Mouse (Mus musculus): ENCODE results near the gene Ormdl3. TPM values are rescaled to one million over a fixed set of nuclear protein-coding genes. Genes with fewer than 3 reads are reported as not detected.
A peak's percentile ranks its signal among the peaks of the same experiment; 100 is the strongest.

Ormdl3 gene
- polyA plus RNA-seq, 1 experiment from 2014 or later, result 124 TPM

GRCm38 (mm10) chr11:98595021-98595420, 7.9 kb upstream of the Ormdl3 start:
- Histone ChIP-seq H3K9ac (ENCODE audit: low read depth, low read length) (no peak overlapping the region), H3K27ac (ENCODE audit: low read depth, low read length) (no peak overlapping the region), H3K9me3 (ENCODE audit: control insufficient read depth, low read length) (no peaks in the 10 kb centered on the region), H3K4me1 (ENCODE audit: control insufficient read depth, insufficient read depth, low read depth, low read length) (no peaks in the 10 kb centered on the region), H3K4me2 (ENCODE audit: low read length) (no peak overlapping the region), H3K4me3 (ENCODE audit: low read length) (no peak overlapping the region), H3K27me3 (replicated peaks; ENCODE audit: control insufficient read depth, insufficient read depth, low read length) (peaks cover 2% of the 10 kb centered on the region; the same call in 1 of the 2 replicates), H3K36me3 (ENCODE audit: control insufficient read depth, insufficient read depth, low read length) (no peaks in the 10 kb centered on the region)
- no peak for ATAC-seq
- 78% methylated on average over 6 of the region's 6 CpGs for WGBS

DNA sequence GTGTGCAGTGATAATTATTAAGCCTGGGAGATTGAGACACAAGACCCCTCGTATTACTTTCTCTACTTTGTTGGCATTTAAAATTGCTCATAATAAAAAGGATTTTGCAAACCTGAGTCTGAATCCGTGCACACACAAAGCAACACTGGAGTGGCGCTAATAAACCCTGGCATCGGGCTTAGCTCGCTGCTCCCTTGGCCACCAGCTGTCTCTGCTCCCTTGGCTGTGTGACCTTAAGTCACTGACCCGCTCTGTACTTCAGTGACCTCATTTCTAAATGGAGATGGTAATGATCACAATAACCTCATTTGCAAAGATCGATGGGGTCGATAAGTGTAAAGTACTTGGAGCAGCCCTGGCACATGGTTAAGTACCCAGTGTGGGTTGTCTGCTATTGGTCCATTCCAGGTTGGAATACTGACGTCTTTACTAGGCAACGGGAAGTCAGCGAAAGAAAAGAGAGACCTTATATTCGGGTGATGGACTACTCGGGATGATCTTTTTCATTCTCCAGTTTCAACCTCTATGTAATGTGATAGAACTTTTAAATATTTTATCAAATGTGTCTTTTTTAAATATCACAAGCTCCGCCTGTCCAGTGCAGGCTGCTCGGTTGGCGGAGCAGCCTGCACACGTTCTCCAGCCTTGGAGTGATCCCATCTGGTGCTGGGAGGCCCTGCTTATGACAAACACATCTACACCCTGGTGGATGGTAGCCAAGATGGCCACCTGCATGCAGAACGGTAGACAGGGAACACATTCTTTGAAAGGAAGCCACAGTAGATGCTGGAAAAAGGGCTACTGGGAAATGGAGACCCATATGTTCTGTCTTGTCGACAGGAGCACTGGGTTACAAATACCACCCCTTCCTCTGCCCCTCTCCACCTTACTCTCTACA, 3.6 kb upstream of the Ormdl3 start:
- no peak overlapping the region for H3K4me2 ChIP-seq (ENCODE audit: low read length)
- no peak for ATAC-seq
- WGBS, result 68% methylated on average over 19 of the region's 19 CpGs
- H3K9me3 ChIP-seq (ENCODE audit: control insufficient read depth, low read length), result no peaks in the 10 kb centered on the region
- H3K27me3 ChIP-seq (replicated peaks; ENCODE audit: control insufficient read depth, insufficient read depth, low read length), result no peaks in the 10 kb centered on the region; the same call in 1 of the 2 replicates
- no peak overlapping the region for H3K9ac ChIP-seq (ENCODE audit: low read depth, low read length)
- no peaks in the 10 kb centered on the region for H3K36me3 ChIP-seq (ENCODE audit: control insufficient read depth, insufficient read depth, low read length)
- no peak overlapping the region for H3K27ac ChIP-seq (ENCODE audit: low read depth, low read length)
- H3K4me3 ChIP-seq (ENCODE audit: low read length), result no peak overlapping the region
- peaks cover 12% of the 10 kb centered on the region for H3K4me1 ChIP-seq (ENCODE audit: control insufficient read depth, insufficient read depth, low read depth, low read length)

DNA sequence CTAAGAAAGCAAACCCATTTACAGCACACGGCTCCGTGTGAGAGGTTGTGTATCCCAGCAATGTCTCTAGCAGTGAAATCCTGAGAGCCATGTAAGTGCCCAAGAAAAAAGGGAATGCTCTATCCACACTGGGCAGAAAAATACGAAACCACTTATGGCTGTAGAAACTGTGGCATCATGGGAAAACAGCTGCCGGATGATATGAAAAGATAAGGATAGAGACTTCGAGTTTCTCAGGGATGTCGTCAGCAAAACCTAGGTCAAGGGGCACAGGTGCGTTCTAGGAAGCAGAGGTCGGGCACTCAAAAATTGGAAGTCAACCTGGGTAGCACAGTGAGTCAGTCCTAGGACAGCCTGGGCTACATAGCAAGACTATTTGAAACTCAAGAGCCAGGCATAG, 2.1 kb upstream of the Ormdl3 start:
- WGBS, result 88% methylated on average over 8 of the region's 8 CpGs
- ATAC-seq, result no peak
- Histone ChIP-seq H3K27me3 (replicated peaks; ENCODE audit: control insufficient read depth, insufficient read depth, low read length) (no peaks in the 10 kb centered on the region), H3K4me1 (ENCODE audit: control insufficient read depth, insufficient read depth, low read depth, low read length) (peaks cover 25% of the 10 kb centered on the region), H3K9me3 (ENCODE audit: control insufficient read depth, low read length) (no peaks in the 10 kb centered on the region), H3K4me3 (ENCODE audit: low read length) (no peak overlapping the region), H3K36me3 (ENCODE audit: control insufficient read depth, insufficient read depth, low read length) (no peaks in the 10 kb centered on the region), H3K4me2 (ENCODE audit: low read length) (no peak overlapping the region), H3K27ac (ENCODE audit: low read depth, low read length) (no peak overlapping the region), H3K9ac (ENCODE audit: low read depth, low read length) (no peak overlapping the region)

GRCm38 (mm10) chr11:98588833-98589281, 1.7 kb upstream of the Ormdl3 start:
- Histone ChIP-seq H3K9ac (ENCODE audit: low read depth, low read length) (no peak overlapping the region), H3K4me2 (ENCODE audit: low read length) (peak overlapping the region; percentile 95; the same call in 1 of the 2 replicates)
- 61% methylated on average over 6 of the region's 6 CpGs for WGBS

GRCm38 (mm10) chr11:98587684-98588546, 747 bp upstream of the Ormdl3 start:
- Histone ChIP-seq H3K9me3 (ENCODE audit: control insufficient read depth, low read length) (no peaks in the 10 kb centered on the region), H3K4me2 (ENCODE audit: low read length) (peak overlapping the region; percentile 95), H3K36me3 (ENCODE audit: control insufficient read depth, insufficient read depth, low read length) (peaks cover 3% of the 10 kb centered on the region), H3K4me1 (ENCODE audit: control insufficient read depth, insufficient read depth, low read depth, low read length) (peaks cover 25% of the 10 kb centered on the region), H3K27ac (ENCODE audit: low read depth, low read length) (peak overlapping the region; percentile 60), H3K4me3 (ENCODE audit: low read length) (peak overlapping the region; percentile 90), H3K9ac (ENCODE audit: low read depth, low read length) (peak overlapping the region; percentile 96), H3K27me3 (replicated peaks; ENCODE audit: control insufficient read depth, insufficient read depth, low read length) (no peaks in the 10 kb centered on the region)
- ATAC-seq, result peak; percentile 63
- 9% methylated on average over 20 of the region's 20 CpGs for WGBS

More at GRCm38 (mm10) chr11:98588833-98589281, 1.7 kb upstream of the Ormdl3 start:
- no peak overlapping the region for H3K4me3 ChIP-seq (ENCODE audit: low read length)
- H3K9me3 ChIP-seq (ENCODE audit: control insufficient read depth, low read length), result no peaks in the 10 kb centered on the region
- no peaks in the 10 kb centered on the region for H3K27me3 ChIP-seq (replicated peaks; ENCODE audit: control insufficient read depth, insufficient read depth, low read length)
- H3K36me3 ChIP-seq (ENCODE audit: control insufficient read depth, insufficient read depth, low read length), result no peaks in the 10 kb centered on the region
- no peak for ATAC-seq
- peaks cover 25% of the 10 kb centered on the region for H3K4me1 ChIP-seq (ENCODE audit: control insufficient read depth, insufficient read depth, low read depth, low read length)
- H3K27ac ChIP-seq (ENCODE audit: low read depth, low read length), result no peak overlapping the region

GRCm38 (mm10) chr11:98586087-98586891, 879 bp downstream of the Ormdl3 start:
- Histone ChIP-seq H3K9me3 (ENCODE audit: control insufficient read depth, low read length) (no peaks in the 10 kb centered on the region), H3K36me3 (ENCODE audit: control insufficient read depth, insufficient read depth, low read length) (peaks cover 12% of the 10 kb centered on the region)
- WGBS, result under 1% methylated on average over 22 of the region's 22 CpGs

GRCm38 (mm10) chr11:98584629-98585177, 2.5 kb downstream of the Ormdl3 start:
- Histone ChIP-seq H3K36me3 (ENCODE audit: control insufficient read depth, insufficient read depth, low read length) (peaks cover 12% of the 10 kb centered on the region), H3K9ac (ENCODE audit: low read depth, low read length) (no peak overlapping the region), H3K27me3 (replicated peaks; ENCODE audit: control insufficient read depth, insufficient read depth, low read length) (no peaks in the 10 kb centered on the region), H3K4me1 (ENCODE audit: control insufficient read depth, insufficient read depth, low read depth, low read length) (peaks cover 25% of the 10 kb centered on the region), H3K27ac (ENCODE audit: low read depth, low read length) (no peak overlapping the region), H3K4me2 (ENCODE audit: low read length) (no peak overlapping the region), H3K4me3 (ENCODE audit: low read length) (no peak overlapping the region), H3K9me3 (ENCODE audit: control insufficient read depth, low read length) (no peaks in the 10 kb centered on the region)
- 90% methylated on average over 6 of the region's 6 CpGs for WGBS
- ATAC-seq, result no peak

More at GRCm38 (mm10) chr11:98586087-98586891, 879 bp downstream of the Ormdl3 start:
- no peaks in the 10 kb centered on the region for H3K27me3 ChIP-seq (replicated peaks; ENCODE audit: control insufficient read depth, insufficient read depth, low read length)
- peak overlapping the region; percentile 90 for H3K4me3 ChIP-seq (ENCODE audit: low read length)
- H3K9ac ChIP-seq (ENCODE audit: low read depth, low read length), result peak overlapping the region; percentile 96
- ATAC-seq, result peak; percentile 50
- H3K4me1 ChIP-seq (ENCODE audit: control insufficient read depth, insufficient read depth, low read depth, low read length), result peaks cover 25% of the 10 kb centered on the region
- H3K4me2 ChIP-seq (ENCODE audit: low read length), result peak overlapping the region; percentile 95
- H3K27ac ChIP-seq (ENCODE audit: low read depth, low read length), result peak overlapping the region; percentile 86

DNA sequence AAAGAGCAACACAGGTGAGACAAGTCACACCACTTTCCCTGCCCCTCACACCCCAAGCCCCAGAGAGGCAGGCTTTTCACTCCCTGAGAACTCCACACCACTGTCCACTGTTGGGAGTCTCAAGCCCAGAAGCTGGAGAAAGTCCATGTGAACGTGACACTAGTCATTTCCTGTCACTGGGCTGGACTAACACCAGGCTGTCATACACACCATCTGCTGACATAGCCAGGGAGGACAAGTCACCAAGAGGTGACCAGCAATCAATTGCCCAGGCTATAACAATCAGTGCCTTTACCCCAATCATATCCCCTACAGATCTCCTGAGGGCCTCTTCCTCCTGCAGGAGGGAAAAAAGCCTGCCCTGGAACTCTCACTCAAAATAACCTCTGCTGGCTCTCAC, 3.0 kb downstream of the Ormdl3 start:
- Histone ChIP-seq H3K4me2 (ENCODE audit: low read length) (no peak overlapping the region), H3K9me3 (ENCODE audit: control insufficient read depth, low read length) (no peaks in the 10 kb centered on the region), H3K27ac (ENCODE audit: low read depth, low read length) (no peak overlapping the region), H3K36me3 (ENCODE audit: control insufficient read depth, insufficient read depth, low read length) (peaks cover 12% of the 10 kb centered on the region), H3K9ac (ENCODE audit: low read depth, low read length) (no peak overlapping the region), H3K4me3 (ENCODE audit: low read length) (no peak overlapping the region), H3K27me3 (replicated peaks; ENCODE audit: control insufficient read depth, insufficient read depth, low read length) (no peaks in the 10 kb centered on the region), H3K4me1 (ENCODE audit: control insufficient read depth, insufficient read depth, low read depth, low read length) (peaks cover 25% of the 10 kb centered on the region)
- 67% methylated on average over 1 of the region's 1 CpGs for WGBS
- ATAC-seq, result no peak
